Mouse (Mus musculus) midbrain, embryonic 14.5 days (tissue): Measurements from ENCODE around the gene Epsti1. TPM values are rescaled to one million over a fixed set of nuclear protein-coding genes. Genes with fewer than 3 reads are reported as not detected.

Source experiments
- ATAC-seq: fragments of 200-750 bp; cut with Nextera tagmentation; 2 replicates; pipeline ENCODE4 v1.8.0; 2017; ENCODE audit warnings: moderate number of reproducible peaks, moderate library complexity; ENCODE audit not compliant: low FRiP score, low TSS enrichment
- DNase-seq: peaks from one replicate; pipeline ENCODE4 v3.0.0-alpha.2; 2015
- H3K27ac ChIP-seq: fragments of 300-500 bp; sonication (generic); replicated peaks from 2 replicates; pipeline ENCODE4 v1.5.1; 2014; ENCODE audit warnings: mild to moderate bottlenecking, low read depth, low read length, moderate library complexity
- H3K27me3 ChIP-seq: fragments of 300-500 bp; sonication (generic); 2 replicates; pipeline ENCODE4 v1.6.1; 2014; ENCODE audit warnings: low read length, control low read depth, mixed read lengths; ENCODE audit not compliant: control insufficient read depth, insufficient read depth
- H3K36me3 ChIP-seq: fragments of 300-500 bp; sonication (generic); 2 replicates; pipeline ENCODE4 v1.6.1; 2014; ENCODE audit warnings: low read length, control low read depth; ENCODE audit not compliant: control insufficient read depth, insufficient read depth
- H3K4me1 ChIP-seq: fragments of 300-500 bp; sonication (generic); 2 replicates; pipeline ENCODE4 v1.6.1; 2014; ENCODE audit warnings: mild to moderate bottlenecking, antibody characterized with exemption, low read length, control low read depth; ENCODE audit not compliant: control insufficient read depth, insufficient read depth
- H3K4me2 ChIP-seq: fragments of 300-500 bp; sonication (generic); 2 replicates; pipeline ENCODE4 v1.6.1; 2014; ENCODE audit warnings: mild to moderate bottlenecking, low read length, moderate library complexity
- H3K4me3 ChIP-seq: fragments of 300-500 bp; sonication (generic); replicated peaks from 2 replicates; pipeline ENCODE4 v1.5.1; 2014; ENCODE audit warnings: low read depth, low read length
- H3K9ac ChIP-seq: fragments of 300-500 bp; sonication (generic); replicated peaks from 2 replicates; pipeline ENCODE4 v1.6.1; 2014; ENCODE audit warnings: mild to moderate bottlenecking, low read length, moderate library complexity
- H3K9me3 ChIP-seq: fragments of 300-500 bp; sonication (generic); 2 replicates; pipeline ENCODE4 v1.6.1; 2016; ENCODE audit warnings: low read length, control low read depth, mixed read lengths; ENCODE audit not compliant: control insufficient read depth
- WGBS: fragments of 180-500 bp; shearing (Covaris S2); extraction: QIAGEN DNeasy Blood & Tissue Kit; methylation state at CpG from one replicate; pipeline ENCODE4 v1.1.7; 2014; 5-methylcytosine and 5-hydroxymethylcytosine counted together
- polyA plus RNA-seq: library from polyadenylated mRNA; unstranded; fragments of >200 nt; fragmentation: Nextera tagmentation; extraction: Ambion mirVana; gene quantifications from 2 replicates; pipeline ENCODE4 v1.2.1, GENCODE M21; 2014

Gene Epsti1
- polyA plus RNA-seq, 1 experiment from 2014 or later: 1.5 TPM

GRCm38 (mm10) chr14:77928653-77929052, 24.6 kb downstream of the Epsti1 start:
- no peaks in the 10 kb centered on the region for H3K27me3 ChIP-seq
- no peaks in the 10 kb centered on the region for H3K36me3 ChIP-seq
- DNase-seq (no peak), ATAC-seq (no peak)
- WGBS: 96% methylated on average over 5 of the region's 5 CpGs
- H3K4me2 ChIP-seq: no peak overlapping the region
- H3K4me1 ChIP-seq: peaks cover 9% of the 10 kb centered on the region
- H3K4me3 ChIP-seq: no peak overlapping the region
- no peaks in the 10 kb centered on the region for H3K9me3 ChIP-seq
- no peak overlapping the region for H3K9ac ChIP-seq
- no peak overlapping the region for H3K27ac ChIP-seq

GRCm38 (mm10) chr14:77929139-77929678, 25.2 kb downstream of the Epsti1 start:
- Histone ChIP-seq H3K9ac (no peak overlapping the region), H3K9me3 (no peaks in the 10 kb centered on the region), H3K4me1 (peaks cover 9% of the 10 kb centered on the region), H3K27ac (no peak overlapping the region), H3K4me3 (no peak overlapping the region), H3K36me3 (no peaks in the 10 kb centered on the region), H3K4me2 (no peak overlapping the region), H3K27me3 (no peaks in the 10 kb centered on the region)
- DNase-seq (no peak), ATAC-seq (no peak)
- 60% methylated on average over 2 of the region's 2 CpGs for WGBS

DNA sequence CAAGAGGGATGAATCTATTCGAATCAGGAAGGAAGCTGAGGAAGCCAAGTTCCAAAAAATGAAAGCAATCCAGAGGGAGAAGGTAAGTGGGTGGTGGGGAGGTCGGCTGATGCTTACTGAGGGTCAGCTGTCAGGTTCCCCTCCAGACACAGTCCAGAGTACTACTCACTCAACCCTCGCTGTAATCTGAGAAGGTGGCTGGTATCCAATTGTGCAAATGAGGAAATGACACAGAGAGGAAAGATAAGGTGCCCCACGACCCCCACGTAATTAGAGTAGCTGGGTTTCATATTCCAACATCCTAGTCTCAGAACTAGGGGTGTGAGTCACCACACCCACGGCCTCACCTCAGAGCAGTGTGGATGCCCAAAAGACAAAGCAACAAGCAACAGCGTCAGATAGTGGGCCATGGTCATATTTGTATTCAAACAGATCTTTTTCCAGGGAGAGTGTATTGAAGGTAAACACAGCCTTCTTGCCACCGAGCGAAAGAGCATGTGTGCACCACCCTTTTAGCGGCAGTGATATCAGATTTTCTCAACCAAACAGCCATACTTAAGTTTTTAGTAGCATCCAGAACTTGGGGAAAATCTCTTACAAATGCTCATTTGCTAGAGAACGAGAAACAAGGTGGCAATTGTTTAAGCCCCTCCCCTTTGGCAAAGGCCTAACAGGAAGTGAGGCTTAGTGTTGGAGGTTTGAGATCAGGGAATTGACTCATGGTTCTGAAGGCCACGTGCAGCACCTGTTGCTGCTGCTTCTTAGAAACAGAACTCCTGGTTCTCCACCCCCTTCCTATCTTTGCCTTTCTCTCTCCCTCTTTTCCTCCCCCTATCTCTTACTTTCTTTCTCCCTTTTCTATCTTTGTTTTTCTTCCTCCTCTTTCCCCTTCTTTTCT, 28.4 kb downstream of the Epsti1 start:
- no peak for ATAC-seq

GRCm38 (mm10) chr14:77933243-77933642, 29.2 kb downstream of the Epsti1 start:
- ATAC-seq: no peak
- no peak for DNase-seq

More for the DNA sequence above, 28.4 kb downstream of the Epsti1 start:
- no peak for DNase-seq
- 68% methylated on average over 12 of the region's 12 CpGs for WGBS
- Histone ChIP-seq H3K4me2 (no peak overlapping the region), H3K9me3 (no peaks in the 10 kb centered on the region), H3K36me3 (no peaks in the 10 kb centered on the region), H3K4me1 (no peaks in the 10 kb centered on the region), H3K27ac (no peak overlapping the region), H3K27me3 (no peaks in the 10 kb centered on the region), H3K4me3 (no peak overlapping the region), H3K9ac (no peak overlapping the region)

GRCm38 (mm10) chr14:77934431-77934830, 30.4 kb downstream of the Epsti1 start:
- DNase-seq (no peak), ATAC-seq (no peak)
- H3K36me3 ChIP-seq: no peaks in the 10 kb centered on the region
- H3K4me1 ChIP-seq: no peaks in the 10 kb centered on the region
- H3K4me2 ChIP-seq: no peak overlapping the region
- H3K27ac ChIP-seq: no peak overlapping the region
- H3K4me3 ChIP-seq: no peak overlapping the region
- 84% methylated on average over 3 of the region's 3 CpGs for WGBS
- H3K9ac ChIP-seq: no peak overlapping the region
- H3K9me3 ChIP-seq: no peaks in the 10 kb centered on the region
- no peaks in the 10 kb centered on the region for H3K27me3 ChIP-seq

More at GRCm38 (mm10) chr14:77933243-77933642, 29.2 kb downstream of the Epsti1 start:
- no peaks in the 10 kb centered on the region for H3K9me3 ChIP-seq
- H3K27me3 ChIP-seq: no peaks in the 10 kb centered on the region
- no peak overlapping the region for H3K27ac ChIP-seq
- H3K9ac ChIP-seq: no peak overlapping the region
- H3K4me3 ChIP-seq: no peak overlapping the region
- H3K4me2 ChIP-seq: no peak overlapping the region
- no peaks in the 10 kb centered on the region for H3K4me1 ChIP-seq
- 91% methylated on average over 5 of the region's 5 CpGs for WGBS
- no peaks in the 10 kb centered on the region for H3K36me3 ChIP-seq

GRCm38 (mm10) chr14:77941105-77941504, 37.1 kb downstream of the Epsti1 start:
- no peak for ATAC-seq
- no peak overlapping the region for H3K9ac ChIP-seq
- peaks cover 8% of the 10 kb centered on the region; the same call in 1 of the 2 replicates for H3K4me1 ChIP-seq
- H3K4me2 ChIP-seq: no peak overlapping the region
- DNase-seq: no peak
- no peak overlapping the region for H3K27ac ChIP-seq
- no peaks in the 10 kb centered on the region for H3K27me3 ChIP-seq
- H3K36me3 ChIP-seq: no peaks in the 10 kb centered on the region
- no peak overlapping the region for H3K4me3 ChIP-seq
- no peaks in the 10 kb centered on the region for H3K9me3 ChIP-seq
- 97% methylated on average over 1 of the region's 1 CpGs for WGBS

GRCm38 (mm10) chr14:77942235-77942634, 38.2 kb downstream of the Epsti1 start:
- H3K4me3 ChIP-seq: no peak overlapping the region
- peak; percentile 64 for DNase-seq
- H3K4me1 ChIP-seq: peaks cover 8% of the 10 kb centered on the region; the same call in 1 of the 2 replicates
- no peaks in the 10 kb centered on the region for H3K9me3 ChIP-seq
- ATAC-seq: no peak
- H3K36me3 ChIP-seq: no peaks in the 10 kb centered on the region
- WGBS: 7% methylated on average over 9 of the region's 9 CpGs
- H3K9ac ChIP-seq: no peak overlapping the region
- peak overlapping the region; percentile 52 for H3K4me2 ChIP-seq
- no peaks in the 10 kb centered on the region for H3K27me3 ChIP-seq
- H3K27ac ChIP-seq: no peak overlapping the region

- Histone ChIP-seq H3K27ac (no peak overlapping the region), H3K4me3 (peak overlapping the region; percentile 8), H3K4me1 (peaks cover 8% of the 10 kb centered on the region; the same call in 1 of the 2 replicates), H3K27me3 (no peaks in the 10 kb centered on the region), H3K36me3 (no peaks in the 10 kb centered on the region), H3K9me3 (no peaks in the 10 kb centered on the region), H3K9ac (no peak overlapping the region; the same call in 1 of the 2 replicates), H3K4me2 (peak overlapping the region; percentile 52)
- DNase-seq: peak; percentile 48
- WGBS: 9% methylated on average over 15 of the region's 15 CpGs
- no peak for ATAC-seq
Measured at GRCm38 (mm10) chr14:77942793-77943558, 38.9 kb downstream of the Epsti1 start.
